Mouse (Mus musculus) embryo, embryonic 11 days (tissue): ENCODE data around the gene Srsf2.

Experiments used
- DNase-seq: peaks from one replicate; pipeline ENCODE4 v3.0.0-alpha.2; 2015

The Srsf2 gene

GRCm38 (mm10) chr11:116807938-116808606 is 44.8 kb downstream of the Srsf2 start:
- DNase-seq: peak; percentile 89

- no peak for DNase-seq
Observed at GRCm38 (mm10) chr11:116807526-116807925, 45.4 kb downstream of the Srsf2 start.

- no peak for DNase-seq
Observed at GRCm38 (mm10) chr11:116807116-116807515, 45.8 kb downstream of the Srsf2 start.

- DNase-seq: no peak
Observed at GRCm38 (mm10) chr11:116806136-116807071, 46.5 kb downstream of the Srsf2 start.

- no peak for DNase-seq
Observed at GRCm38 (mm10) chr11:116802709-116803108, 50.2 kb downstream of the Srsf2 start.

- DNase-seq: no peak
Observed at GRCm38 (mm10) chr11:116801106-116801505, 51.8 kb downstream of the Srsf2 start.
